Mouse (Mus musculus) kidney, adult 2 months (tissue): Measurements from ENCODE around the gene Trim27.

ENCODE experiments used
- CTCF ChIP-seq: fragments of 200-500 bp; conservative IDR thresholded peaks from 2 replicates; pipeline ENCODE4 v1.5.1; 2011; ENCODE audit warnings: low read depth, mild to moderate bottlenecking, control low read depth, low read length, moderate library complexity, mixed read lengths; ENCODE audit not compliant: insufficient read depth, insufficient read length
- POLR2A ChIP-seq: fragments of 200-500 bp; IDR thresholded peaks from one replicate; pipeline ENCODE4 v1.6.1; 2011; ENCODE audit warnings: low read depth, low read length, control low read depth

DNA sequence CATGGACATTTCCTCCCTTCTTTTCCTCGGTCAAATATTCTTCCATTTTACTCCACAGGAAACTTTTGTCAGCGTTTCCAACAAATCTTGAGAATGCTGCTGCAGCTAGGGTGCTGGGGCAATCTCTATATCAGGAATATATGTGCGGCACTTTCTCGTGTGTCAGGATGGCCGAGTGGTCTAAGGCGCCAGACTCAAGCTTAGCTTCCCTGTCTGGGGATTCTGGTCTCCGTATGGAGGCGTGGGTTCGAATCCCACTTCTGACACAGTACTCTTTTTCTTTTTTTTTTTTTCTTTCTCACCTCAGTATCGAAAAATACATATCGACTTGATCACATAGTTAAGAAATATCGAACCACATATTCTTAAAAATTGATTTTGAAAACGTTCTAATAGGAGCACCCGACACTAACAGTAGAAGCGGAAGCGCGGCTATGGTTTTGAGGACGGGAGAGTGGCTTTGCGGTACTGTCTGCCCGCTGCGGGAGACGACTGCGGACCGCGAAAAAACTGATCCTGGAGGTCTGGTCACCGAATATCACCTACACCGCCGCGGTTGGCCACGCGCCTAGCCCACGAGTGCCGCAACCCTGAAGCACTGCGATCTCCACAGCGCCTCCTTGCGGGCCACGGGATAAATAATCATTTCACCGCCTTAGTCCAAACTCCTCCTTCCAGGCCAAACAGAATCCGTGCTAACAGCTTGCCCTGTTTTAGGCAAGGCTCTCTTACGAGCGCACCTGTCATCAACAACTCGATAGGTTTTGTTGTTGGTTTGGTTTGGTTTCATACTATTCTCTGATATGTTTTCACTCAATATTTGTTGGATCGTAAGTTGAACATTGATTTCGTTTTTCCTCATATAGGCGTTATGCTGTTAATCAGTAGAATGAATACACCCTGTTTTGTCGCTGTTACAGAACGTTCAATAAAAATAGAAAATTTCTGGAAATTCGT lies 21.1 kb downstream of the Trim27 start:
- peak; percentile 86 for TF ChIP-seq CTCF
- no peak for TF ChIP-seq POLR2A
